Mouse (Mus musculus): Measurements from ENCODE around the gene Bcl3. TPM values are rescaled to one million over a fixed set of nuclear protein-coding genes. Genes with fewer than 3 reads are reported as not detected.

Gene Bcl3
- polyA plus RNA-seq, 1 experiment from 2014 or later = 2.2 TPM

DNA sequence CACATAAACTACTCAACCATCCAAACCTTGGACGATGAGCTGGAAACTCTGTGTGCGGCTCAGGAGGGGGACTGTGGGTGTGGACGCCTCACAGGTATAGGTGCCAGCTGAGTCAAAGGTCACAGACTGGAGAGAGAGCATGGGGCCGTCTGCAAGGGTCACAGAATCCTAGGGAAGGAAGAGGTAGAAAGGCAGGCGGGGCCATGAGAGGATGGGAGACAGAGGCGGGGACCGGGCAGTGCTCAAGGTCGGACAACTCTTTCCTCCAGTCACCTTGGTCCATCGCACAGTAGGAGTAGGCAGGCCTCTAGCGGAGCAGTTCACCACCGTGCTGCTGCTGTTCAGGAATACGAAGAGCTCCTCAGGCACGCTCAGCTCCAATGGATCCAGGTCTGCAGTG lies 62.5 kb downstream of the Bcl3 start:
- H3K36me3 ChIP-seq = peaks cover 25% of the 10 kb centered on the region; the same call in 1 of the 2 replicates
- 88% methylated on average over 13 of the region's 13 CpGs for WGBS

DNA sequence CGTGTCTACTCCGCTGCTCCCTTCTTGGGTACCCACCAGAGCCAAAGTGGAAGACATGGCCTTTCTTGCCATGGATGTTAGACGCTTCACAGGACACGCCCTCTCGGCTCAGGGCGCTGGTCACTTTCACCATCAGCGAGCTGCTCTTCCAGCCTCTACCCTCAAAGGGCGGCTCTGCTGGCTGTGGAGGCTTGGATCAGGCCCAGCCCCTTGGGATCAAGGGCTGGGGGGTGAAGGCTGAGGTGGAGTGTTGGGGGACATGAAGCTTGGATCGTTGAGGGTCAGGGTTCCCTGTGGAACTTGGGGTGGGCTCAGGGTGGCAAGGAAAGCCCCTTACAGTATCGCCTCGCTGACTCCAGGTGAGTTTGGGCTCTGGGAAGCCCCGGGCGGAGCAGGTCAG lies 63.9 kb downstream of the Bcl3 start:
- ATAC-seq (ENCODE audit: insufficient number of reproducible peaks, insufficient read depth, low FRiP score, low TSS enrichment) = no peak
- Histone ChIP-seq H3K27ac (no peak overlapping the region), H3K4me2 (replicated peaks) (no peak overlapping the region), H3K4me3 (no peak overlapping the region), H3K4me1 (no peaks in the 10 kb centered on the region), H3K27me3 (no peaks in the 10 kb centered on the region), H3K9ac (no peak overlapping the region), H3K9me3 (no peaks in the 10 kb centered on the region), H3K36me3 (peaks cover 14% of the 10 kb centered on the region; the same call in 1 of the 2 replicates)
- 90% methylated on average over 13 of the region's 13 CpGs for WGBS

More for the DNA sequence above, 62.5 kb downstream of the Bcl3 start:
- no peaks in the 10 kb centered on the region for H3K4me1 ChIP-seq
- H3K9me3 ChIP-seq = no peaks in the 10 kb centered on the region
- H3K4me2 ChIP-seq (replicated peaks) = no peak overlapping the region
- H3K9ac ChIP-seq = no peak overlapping the region
- no peak overlapping the region for H3K27ac ChIP-seq
- ATAC-seq (ENCODE audit: insufficient number of reproducible peaks, insufficient read depth, low FRiP score, low TSS enrichment) = no peak
- H3K27me3 ChIP-seq = no peaks in the 10 kb centered on the region
- H3K4me3 ChIP-seq = no peak overlapping the region

Other genes starting within 250 kb of the Bcl3 start
- 0.17 and 0.36 TPM in 2 replicates for gene Zfp296, start 245.5 kb downstream of the Bcl3 start, polyA plus RNA-seq (2016; fragmentation: Nextera tagmentation; extraction: Ambion mirVana)
- gene Gemin7, start 245.2 kb downstream of the Bcl3 start, polyA plus RNA-seq (2016; fragmentation: Nextera tagmentation; extraction: Ambion mirVana) = 150 and 164 TPM in 2 replicates
- gene Clasrp, start 218.3 kb downstream of the Bcl3 start, polyA plus RNA-seq (2016; fragmentation: Nextera tagmentation; extraction: Ambion mirVana) = 72.7 and 80.7 TPM in 2 replicates
- 8.0 and 8.5 TPM in 2 replicates for gene Relb, start 193.3 kb downstream of the Bcl3 start, polyA plus RNA-seq (2016; fragmentation: Nextera tagmentation; extraction: Ambion mirVana)
- gene Clptm1, start 157.7 kb downstream of the Bcl3 start, polyA plus RNA-seq (2016; fragmentation: Nextera tagmentation; extraction: Ambion mirVana) = 93.9 and 95.0 TPM in 2 replicates
- 0.74 and 0.83 TPM in 2 replicates for gene Apoc2, start 144.8 kb downstream of the Bcl3 start, polyA plus RNA-seq (2016; fragmentation: Nextera tagmentation; extraction: Ambion mirVana)
- not detected in 2 replicates for gene Gm44805, start 141.3 kb downstream of the Bcl3 start, polyA plus RNA-seq (2016; fragmentation: Nextera tagmentation; extraction: Ambion mirVana)
- not detected in 2 replicates for gene Apoc4, start 141.3 kb downstream of the Bcl3 start, polyA plus RNA-seq (2016; fragmentation: Nextera tagmentation; extraction: Ambion mirVana)
- gene Apoc1, start 130.1 kb downstream of the Bcl3 start, polyA plus RNA-seq (2016; fragmentation: Nextera tagmentation; extraction: Ambion mirVana) = 6.1 and 6.4 TPM in 2 replicates
- 200 and 220 TPM in 2 replicates for gene Apoe, start 123.6 kb downstream of the Bcl3 start, polyA plus RNA-seq (2016; fragmentation: Nextera tagmentation; extraction: Ambion mirVana)
- 163 and 174 TPM in 2 replicates for gene Tomm40, start 107.3 kb downstream of the Bcl3 start, polyA plus RNA-seq (2016; fragmentation: Nextera tagmentation; extraction: Ambion mirVana)
- gene Nectin2, start 72.3 kb downstream of the Bcl3 start, polyA plus RNA-seq (2016; fragmentation: Nextera tagmentation; extraction: Ambion mirVana) = 95.3 and 97.6 TPM in 2 replicates
- gene Bcam, start 51.8 kb downstream of the Bcl3 start, polyA plus RNA-seq (2016; fragmentation: Nextera tagmentation; extraction: Ambion mirVana) = 62.3 and 69.1 TPM in 2 replicates
- gene Cblc, start 26.0 kb downstream of the Bcl3 start, polyA plus RNA-seq (2016; fragmentation: Nextera tagmentation; extraction: Ambion mirVana) = 4.4 and 4.8 TPM in 2 replicates
- gene Gm19345, start 29.2 kb upstream of the Bcl3 start, polyA plus RNA-seq (2016; fragmentation: Nextera tagmentation; extraction: Ambion mirVana) = 0.20 and 0.62 TPM in 2 replicates
- not detected in 2 replicates for gene Ceacam16, start 38.5 kb upstream of the Bcl3 start, polyA plus RNA-seq (2016; fragmentation: Nextera tagmentation; extraction: Ambion mirVana)
- gene Ceacam19, start 65.2 kb upstream of the Bcl3 start, polyA plus RNA-seq (2016; fragmentation: Nextera tagmentation; extraction: Ambion mirVana) = not detected in 2 replicates
- 9.3 and 10.7 TPM in 2 replicates for gene Pvr, start 98.4 kb upstream of the Bcl3 start, polyA plus RNA-seq (2016; fragmentation: Nextera tagmentation; extraction: Ambion mirVana)
- gene Igsf23, start 128.0 kb upstream of the Bcl3 start, polyA plus RNA-seq (2016; fragmentation: Nextera tagmentation; extraction: Ambion mirVana) = 0.41 TPM in 1 of 2 replicates, not detected in the other
- not detected in 2 replicates for gene Ceacam20, start 142.6 kb upstream of the Bcl3 start, polyA plus RNA-seq (2016; fragmentation: Nextera tagmentation; extraction: Ambion mirVana)
- not detected in 2 replicates for gene Nlrp9b, start 168.7 kb upstream of the Bcl3 start, polyA plus RNA-seq (2016; fragmentation: Nextera tagmentation; extraction: Ambion mirVana)

All from embryonic facial prominence, embryonic 12.5 days (tissue).